Mouse (Mus musculus) thymus, adult 2 months (tissue): ENCODE results near the gene Ptpru.

ENCODE experiments used
- CTCF ChIP-seq: fragments of 200-500 bp; IDR thresholded peaks from 2 replicates; pipeline ENCODE4 v1.5.1; 2012; ENCODE audit warnings: mild to moderate bottlenecking, control low read depth, low read length, moderate library complexity, borderline replicate concordance; ENCODE audit not compliant: control insufficient read depth, poor library complexity, insufficient read depth; ENCODE audit errors: extremely low read depth
- POLR2A ChIP-seq: fragments of 200-500 bp; IDR thresholded peaks from 2 replicates; pipeline ENCODE4 v1.6.1; 2012; ENCODE audit warnings: mild to moderate bottlenecking, low read length, control low read depth, moderate library complexity; ENCODE audit not compliant: control insufficient read depth, poor library complexity, insufficient read depth; ENCODE audit errors: extremely low read depth

GRCm38 (mm10) chr4:131874567-131874966 is 36.5 kb upstream of the Ptpru start:
- TF ChIP-seq POLR2A: no peak
- TF ChIP-seq CTCF: no peak
